Mouse (Mus musculus): ENCODE results near the gene Lancl3.
"Not testable (repeated sequence)": the region's sequence is repeated elsewhere in the genome, so short reads cannot be mapped to it uniquely, and the experiment has no call there.

Lancl3 gene

DNA sequence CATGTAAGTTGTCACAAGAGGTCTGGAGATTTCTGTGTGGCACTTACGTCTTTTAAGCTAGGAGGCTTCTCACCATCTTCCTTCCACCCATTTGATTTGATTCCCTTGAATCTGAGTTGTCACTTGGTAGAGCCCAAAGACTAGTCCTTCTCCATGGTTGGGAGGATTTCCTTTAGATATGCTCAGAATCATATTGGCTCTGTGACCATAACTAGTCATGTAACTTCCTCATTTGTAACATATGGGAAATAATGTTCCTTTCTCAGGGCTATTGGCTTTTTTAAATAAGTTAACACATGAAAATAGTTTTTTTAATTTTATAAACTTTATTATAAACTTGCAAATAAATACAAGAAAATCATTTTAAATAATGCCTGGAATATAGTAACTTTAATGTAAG is 59.6 kb downstream of the Lancl3 start:
- no peak for DNase-seq

DNA sequence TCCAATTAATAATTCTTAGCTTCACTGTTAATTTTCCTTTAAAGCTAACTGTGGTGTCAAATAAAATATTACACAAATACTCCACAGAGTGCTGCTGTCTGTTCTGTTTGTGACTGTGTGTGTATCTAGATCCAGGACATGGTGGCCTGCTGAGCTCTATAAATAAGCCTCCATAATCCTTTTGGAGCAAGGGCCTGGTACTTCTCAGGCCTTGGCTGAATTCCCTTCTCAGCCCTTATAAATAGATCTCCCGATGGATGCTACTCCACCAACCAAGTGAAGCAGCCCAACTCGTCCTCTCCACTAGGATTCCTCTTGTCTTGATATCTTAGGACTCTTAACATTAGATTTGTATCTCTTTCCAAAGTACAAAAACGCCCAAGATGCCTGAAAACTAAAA is 71.4 kb downstream of the Lancl3 start:
- DNase-seq, result peak; percentile 36 to 55

GRCm38 (mm10) chrX:9271947-9272459 is 72.3 kb downstream of the Lancl3 start:
- no peak for DNase-seq

GRCm38 (mm10) chrX:9272460-9273361 is 73.0 kb downstream of the Lancl3 start, which contains the start of gene Xk:
Xk (plus strand) TSS chrX:9272756.
- peak; percentile 68 to 75 for DNase-seq

- DNase-seq, result no peak
Measured at GRCm38 (mm10) chrX:9273377-9274002, 73.8 kb downstream of the Lancl3 start.

DNA sequence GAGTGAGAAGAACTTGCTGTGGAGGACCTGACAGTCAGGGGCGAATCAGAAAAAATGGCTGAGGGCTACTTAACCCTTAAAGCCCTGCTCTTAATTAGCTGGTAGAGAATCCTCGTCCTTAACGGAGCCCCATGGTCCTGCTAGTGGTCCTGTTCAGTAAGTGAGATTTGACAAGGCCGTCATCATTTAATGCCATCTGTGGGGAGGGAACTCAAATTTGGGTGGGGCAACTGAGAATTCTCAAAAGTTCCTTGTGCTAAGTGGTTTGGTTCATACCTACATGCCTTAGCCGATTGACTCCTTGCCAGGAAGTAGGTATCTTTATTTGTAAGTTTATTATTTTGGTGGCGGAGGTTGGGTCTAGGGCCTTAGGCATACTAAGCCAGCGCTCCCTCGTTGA is 74.6 kb downstream of the Lancl3 start:
- no peak for DNase-seq

DNA sequence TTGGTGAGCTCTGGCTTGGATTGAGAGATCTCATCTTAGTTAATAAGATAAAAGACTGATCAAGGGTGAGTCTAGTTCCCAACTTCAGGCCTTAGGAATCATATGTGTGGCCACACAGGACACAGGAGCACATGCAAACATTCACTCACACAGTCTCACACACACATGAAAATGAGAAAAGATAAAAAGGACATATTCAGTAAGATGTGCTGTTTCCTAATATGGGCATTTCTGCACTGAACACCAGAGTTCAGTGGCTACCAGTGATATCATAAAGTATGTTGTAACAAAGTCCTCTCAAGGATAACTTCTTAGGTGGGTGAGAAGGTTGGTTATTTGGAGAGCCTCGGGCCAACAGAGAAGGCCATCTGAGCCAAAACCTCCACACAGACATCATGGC is 83.8 kb downstream of the Lancl3 start, which contains the start of gene H2al1m:
Gene H2al1m (plus strand): TSS at position 301 of the 400 bp plus-strand sequence.
- DNase-seq, result not testable (repeated sequence)

- not testable (repeated sequence) for DNase-seq
Measured at GRCm38 (mm10) chrX:9293140-9293829, 93.6 kb downstream of the Lancl3 start.

GRCm38 (mm10) chrX:9298413-9298864 is 98.7 kb downstream of the Lancl3 start:
- DNase-seq, result no peak

- DNase-seq, result no peak
Measured at GRCm38 (mm10) chrX:9302791-9303190, 103.1 kb downstream of the Lancl3 start.

DNA sequence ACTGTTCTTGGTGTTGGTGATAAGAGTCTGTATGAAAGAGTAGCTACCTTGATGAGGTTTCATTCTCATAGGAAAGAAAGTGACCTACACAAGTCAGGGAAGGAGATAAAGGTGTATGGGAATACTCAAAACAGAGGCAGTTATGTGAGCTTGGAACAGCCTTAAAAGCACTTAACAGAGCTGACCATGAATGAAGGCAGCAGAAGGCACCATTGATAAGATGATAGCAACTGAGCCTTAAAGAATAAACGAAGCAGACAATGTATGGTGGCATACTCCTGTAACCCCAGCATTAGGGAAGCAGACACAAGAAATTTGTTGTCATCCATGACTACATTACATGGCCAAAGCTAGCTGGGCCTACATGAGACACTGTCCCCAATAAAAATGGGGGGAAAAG is 103.8 kb downstream of the Lancl3 start:
- DNase-seq, result no peak

DNA sequence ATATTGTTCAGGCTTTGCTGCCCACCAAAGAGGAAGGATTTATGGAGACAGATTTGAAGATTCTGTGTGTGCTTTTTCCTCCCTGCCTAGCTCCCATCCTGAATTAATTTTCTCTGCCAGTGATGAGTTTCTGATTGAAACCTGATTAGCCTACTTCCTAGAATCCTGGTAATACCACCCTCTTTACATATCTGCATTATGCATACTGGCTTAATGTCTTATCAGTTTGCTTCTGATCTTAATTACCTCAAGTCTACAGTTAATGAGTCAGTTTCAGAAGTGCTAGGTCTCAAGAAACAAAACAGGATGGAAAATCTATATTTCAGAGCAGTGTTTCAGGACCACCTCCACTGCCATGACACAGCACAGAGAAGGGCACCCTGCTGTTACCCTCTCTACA is 116.8 kb downstream of the Lancl3 start:
- not testable (repeated sequence) for DNase-seq
